Mouse (Mus musculus) kidney, postnatal 10 days (tissue): ENCODE results near the gene Stk39.

ENCODE experiments used
- DNase-seq: peaks from one replicate; pipeline ENCODE4 v3.0.0; 2021; ENCODE audit warnings: mixed read lengths

Stk39 gene

DNA sequence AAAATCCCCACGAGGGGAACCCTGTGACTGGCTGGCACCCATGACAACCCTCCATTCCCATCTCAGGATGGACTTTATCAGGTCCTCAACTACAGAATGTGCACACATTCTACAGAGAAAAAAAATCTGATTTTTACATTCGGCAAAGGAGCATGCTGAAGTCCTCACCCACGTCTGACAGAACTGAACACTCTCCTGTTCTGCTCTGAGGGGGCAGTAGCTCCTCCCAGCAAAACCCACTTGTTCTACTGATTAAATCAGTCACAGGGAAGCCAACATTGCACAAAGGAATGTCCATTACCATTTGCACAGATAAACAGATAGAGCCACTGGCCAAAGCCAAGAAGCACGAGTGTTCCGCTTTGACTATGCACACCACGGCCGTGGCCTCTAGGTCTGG is 52.3 kb downstream of the Stk39 start:
- DNase-seq, result no peak

- no peak for DNase-seq
Measured at GRCm38 (mm10) chr2:68419165-68419564, 52.9 kb downstream of the Stk39 start.

GRCm38 (mm10) chr2:68417081-68417480 is 55.0 kb downstream of the Stk39 start:
- DNase-seq, result no peak

DNA sequence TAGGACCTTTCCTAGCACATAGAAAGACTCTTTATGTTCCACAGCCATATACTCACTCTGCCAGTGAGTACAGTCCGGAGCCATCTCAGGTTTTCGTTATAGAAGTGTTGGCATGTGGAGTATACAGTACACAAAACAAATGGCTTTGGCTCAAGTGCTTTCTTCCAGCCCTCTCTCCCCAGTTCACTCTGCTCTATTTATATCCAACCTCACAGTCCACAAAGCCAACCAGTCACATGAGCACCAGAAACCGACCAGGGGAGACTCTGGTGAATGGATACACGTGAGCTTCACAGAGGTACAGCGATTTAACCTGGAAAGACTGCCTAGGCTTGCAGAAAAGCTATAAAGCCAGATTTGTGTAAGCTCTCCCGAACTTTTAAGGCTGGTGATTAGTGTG is 56.4 kb downstream of the Stk39 start:
- DNase-seq, result peak; percentile 43

GRCm38 (mm10) chr2:68412149-68412548 is 59.9 kb downstream of the Stk39 start:
- DNase-seq, result no peak

GRCm38 (mm10) chr2:68411201-68411600 is 60.9 kb downstream of the Stk39 start:
- DNase-seq, result no peak

GRCm38 (mm10) chr2:68409640-68410215 is 62.3 kb downstream of the Stk39 start:
- DNase-seq, result no peak

DNA sequence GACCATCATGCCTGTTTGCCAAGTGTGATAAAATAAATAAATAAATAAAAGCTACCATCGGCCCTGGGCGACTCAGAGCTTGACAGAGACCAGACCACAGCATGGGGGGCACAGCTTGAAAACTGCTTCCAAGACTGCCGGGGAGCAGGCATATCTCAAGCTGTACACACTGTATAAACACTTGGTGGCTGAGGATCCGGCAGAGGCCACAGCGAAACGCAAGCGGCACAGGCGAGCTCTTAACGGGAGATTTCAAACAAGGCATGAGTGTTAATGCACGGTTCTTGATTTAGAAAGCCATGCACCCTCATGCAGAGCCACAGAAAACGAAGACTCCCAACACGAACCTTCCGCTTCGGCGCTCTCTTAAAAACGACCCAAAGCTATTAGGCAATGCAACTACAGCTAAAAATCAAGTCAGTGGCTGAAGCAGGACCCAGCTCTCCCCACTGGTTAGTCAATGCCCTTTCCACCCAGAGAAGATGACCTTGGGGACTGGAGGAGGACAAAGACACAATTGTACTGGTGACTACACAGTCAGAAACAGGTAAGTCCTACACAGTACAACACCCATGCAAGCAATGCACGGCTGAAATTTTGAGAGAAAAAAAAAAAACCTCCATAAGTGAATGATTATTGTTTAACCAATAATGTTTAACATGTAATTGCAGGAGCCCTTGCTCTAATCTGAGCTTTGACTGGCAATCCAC is 63.6 kb downstream of the Stk39 start:
- DNase-seq, result no peak

DNA sequence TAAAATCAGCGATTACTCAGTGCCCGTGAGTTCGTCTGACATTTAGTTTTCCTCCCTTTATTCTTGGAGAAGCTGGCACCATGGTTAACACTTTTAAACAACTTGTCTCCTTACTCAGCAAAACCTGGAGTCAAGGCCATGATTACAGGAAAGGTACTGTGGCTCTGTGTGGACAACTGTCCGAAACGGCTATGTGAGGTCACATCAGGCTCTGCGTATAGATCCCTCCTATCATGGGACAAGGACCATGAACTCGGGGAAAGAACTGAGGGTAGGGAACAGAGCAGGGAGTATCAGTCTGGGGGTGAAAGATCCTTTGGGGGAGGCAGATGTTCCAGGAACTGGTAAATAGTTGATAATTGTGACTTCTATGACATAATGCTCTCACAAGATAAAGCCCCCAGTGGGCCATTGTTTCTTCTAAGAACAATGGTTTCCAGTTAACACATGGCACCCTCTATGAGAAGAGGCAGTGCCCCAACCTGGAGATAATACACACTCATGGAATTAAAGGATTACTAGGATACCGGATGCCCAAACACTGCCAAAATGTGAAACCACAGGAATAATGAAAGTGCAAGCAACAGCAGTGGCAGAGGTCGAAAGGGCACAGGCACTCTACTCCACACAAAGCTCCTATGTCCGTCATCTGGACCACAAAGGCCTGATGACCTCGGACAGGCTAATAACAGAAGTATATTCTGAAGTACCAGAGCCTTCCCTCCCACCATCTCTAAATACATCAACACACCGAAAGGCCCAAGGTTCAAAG is 64.7 kb downstream of the Stk39 start:
- DNase-seq, result no peak

DNA sequence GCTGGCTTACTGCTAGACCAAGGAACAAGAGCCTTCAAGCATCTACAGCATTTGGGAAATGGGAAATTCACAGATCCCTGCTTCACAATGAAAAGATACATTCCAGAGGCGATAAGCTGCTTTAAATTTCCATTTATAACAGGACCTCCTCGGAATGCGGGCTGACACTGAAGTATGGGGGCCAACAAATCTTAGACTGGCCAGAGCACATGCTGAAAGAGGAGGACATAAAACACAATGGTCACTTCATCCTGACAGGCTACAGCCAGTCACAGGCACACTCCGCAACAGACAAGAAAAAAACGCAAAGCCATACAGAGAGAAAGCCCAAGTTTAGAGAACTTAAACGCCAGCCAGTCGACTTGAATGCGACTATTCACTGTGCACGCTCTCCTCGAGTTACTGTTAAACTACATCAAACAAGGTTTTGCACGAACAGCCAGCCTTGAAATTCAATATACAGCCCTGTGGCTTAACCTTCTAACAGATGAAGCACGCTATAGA is 65.4 kb downstream of the Stk39 start:
- DNase-seq, result no peak

DNA sequence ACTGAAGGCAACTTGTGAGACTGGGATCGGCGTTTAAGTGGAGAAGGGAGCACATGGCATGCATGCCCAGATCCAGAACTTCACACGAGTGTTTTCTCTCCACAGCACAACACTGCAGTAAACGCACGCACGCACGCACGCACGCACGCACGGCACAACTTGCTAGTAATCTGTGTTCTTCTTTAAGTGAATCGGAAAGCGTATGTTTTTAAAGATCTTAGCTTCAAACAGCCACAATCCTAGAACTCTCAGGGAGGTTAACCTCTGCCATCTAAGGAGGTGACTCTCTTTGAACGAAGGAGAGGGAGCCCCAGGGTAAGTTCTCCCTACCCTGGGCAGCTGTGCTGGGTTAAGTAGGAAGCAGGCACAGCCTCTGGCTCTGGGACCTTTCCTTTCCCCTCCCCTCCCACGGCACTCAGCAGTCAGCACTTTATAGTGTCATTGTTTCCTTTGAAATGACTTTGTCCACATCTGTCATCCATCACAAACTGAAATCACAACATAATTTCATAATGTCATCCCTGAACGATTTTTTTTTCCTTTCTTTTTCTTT is 66.8 kb downstream of the Stk39 start:
- DNase-seq, result peak; percentile 31

- no peak for DNase-seq
Measured at GRCm38 (mm10) chr2:68404274-68405162, 67.5 kb downstream of the Stk39 start.

- DNase-seq, result no peak
Measured at GRCm38 (mm10) chr2:68393611-68394549, 78.2 kb downstream of the Stk39 start.

- DNase-seq, result peak; percentile 43
Measured at GRCm38 (mm10) chr2:68387824-68388582, 84.1 kb downstream of the Stk39 start.

DNA sequence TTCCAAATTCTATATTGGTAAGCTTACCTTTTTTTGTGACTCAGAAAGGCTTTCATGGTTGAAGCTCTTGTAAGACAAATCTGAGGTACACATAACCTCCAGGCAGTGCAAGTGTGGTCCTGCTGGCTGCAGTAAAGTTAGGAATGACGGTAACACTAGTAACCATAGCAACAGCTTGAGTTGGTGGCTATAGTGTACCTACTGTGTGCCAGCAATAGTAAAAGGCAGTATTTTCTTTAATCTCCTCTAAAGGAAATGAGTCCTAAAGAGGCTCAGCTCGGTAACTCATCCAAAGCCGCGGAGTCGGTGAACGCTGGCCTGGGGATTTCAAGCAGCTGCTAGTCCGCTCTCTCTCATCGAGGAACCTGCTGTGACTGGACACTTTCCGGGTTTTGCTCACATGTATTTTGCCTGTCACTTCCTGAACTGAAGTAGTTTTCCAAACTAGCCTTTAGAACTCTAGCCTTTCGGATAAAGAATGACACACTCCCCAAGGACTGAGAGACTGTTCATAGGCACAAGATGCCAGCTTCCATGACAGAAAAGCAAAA is 85.7 kb downstream of the Stk39 start:
- no peak for DNase-seq

- DNase-seq, result no peak
Measured at GRCm38 (mm10) chr2:68385654-68386312, 86.3 kb downstream of the Stk39 start.

- DNase-seq, result no peak
Measured at GRCm38 (mm10) chr2:68383964-68384363, 88.1 kb downstream of the Stk39 start.

GRCm38 (mm10) chr2:68382394-68383059 is 89.5 kb downstream of the Stk39 start:
- DNase-seq, result peak; percentile 41

DNA sequence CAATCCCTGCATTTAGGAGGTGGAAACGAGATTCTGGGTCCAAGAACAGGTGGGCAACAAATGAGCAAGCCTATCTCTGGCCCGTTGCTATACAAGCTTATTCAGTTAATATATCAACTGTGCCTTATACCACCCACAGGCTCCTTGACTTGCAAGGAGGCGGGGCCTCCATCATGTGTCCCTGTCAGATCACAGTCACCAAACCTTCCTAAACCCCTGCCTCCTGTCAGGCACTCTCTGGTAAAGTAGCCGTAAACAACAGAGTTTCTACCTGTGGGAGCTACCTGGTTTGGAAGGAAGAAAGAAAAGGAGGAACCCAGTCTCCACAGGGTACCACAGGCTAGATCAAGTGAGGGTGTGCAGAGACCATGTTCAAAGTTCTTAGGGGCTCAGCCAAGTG is 90.2 kb downstream of the Stk39 start:
- DNase-seq, result no peak
